Mouse (Mus musculus) liver, adult 2 months (tissue): ENCODE measurements around the gene Slc13a5.

ENCODE experiments used
- CTCF ChIP-seq: fragments of 200-500 bp; IDR thresholded peaks from 2 replicates; pipeline ENCODE4 v1.5.1; 2011; ENCODE audit warnings: low read depth, low read length, control low read depth
- POLR2A ChIP-seq: fragments of 200-500 bp; IDR thresholded peaks from 2 replicates; pipeline ENCODE4 v1.6.1; 2011; ENCODE audit warnings: low read length, control low read depth; ENCODE audit not compliant: insufficient read depth; ENCODE audit errors: extremely low read depth

GRCm38 (mm10) chr11:72281143-72281851, 14.3 kb upstream of the Slc13a5 start:
- TF ChIP-seq CTCF (no peak), POLR2A (no peak)
